Comparison of ENCODE assay signal across 8 mouse cellular contexts in genomic region chr12:80642725-80643692, GRCm38 (mm10). TPM values are rescaled to one million over a fixed set of nuclear protein-coding genes. Genes with fewer than 3 reads are reported as not detected.
DNase-seq lines count a peak whose midpoint lies in the region; ATAC-seq lines count a peak whose summit lies in the region.

No protein-coding gene starts in this region.

- no peak; the same call in 1 of the 2 replicates for ATAC-seq in limb, embryonic 11.5 days (ENCODE audit: insufficient number of reproducible peaks, low FRiP score, low TSS enrichment, low read depth)
- peak; percentile 74 for ATAC-seq in midbrain, embryonic 11.5 days (ENCODE audit: low FRiP score)

- no peaks in the 10 kb centered on the region for H3K9me3 ChIP-seq in limb, embryonic 11.5 days (ENCODE audit: control insufficient read depth, low read length)
- no peaks in the 10 kb centered on the region for H3K9me3 ChIP-seq in midbrain, embryonic 11.5 days (ENCODE audit: control insufficient read depth, low read length)

- peak overlapping the region; percentile 70 for H3K4me2 ChIP-seq in limb, embryonic 11.5 days (ENCODE audit: low read depth, severe bottlenecking)
- peak overlapping the region; percentile 85 for H3K4me2 ChIP-seq in midbrain, embryonic 11.5 days

- H3K27me3 ChIP-seq in limb, embryonic 11.5 days (ENCODE audit: control insufficient read depth, insufficient read depth, low read length), result no peaks in the 10 kb centered on the region
- no peaks in the 10 kb centered on the region for H3K27me3 ChIP-seq in midbrain, embryonic 11.5 days (ENCODE audit: control insufficient read depth, insufficient read depth, low read length)

- WGBS in limb, embryonic 11.5 days, result 3% methylated on average over 46 of the region's 48 CpGs
- WGBS in midbrain, embryonic 11.5 days, result 2% methylated on average over 48 of the region's 48 CpGs

- peak; percentile 60 for DNase-seq in 3134 (ENCODE audit: extremely low read depth, insufficient read length, low spot score)
- DNase-seq in WW6 (ENCODE audit: low read depth, low spot score), result peak; percentile 81
- DNase-seq in cerebellum, postnatal 25 days, result peak; percentile 45 to 68
- peak; percentile 9 to 17 for DNase-seq in frontal cortex, postnatal 25 days (ENCODE audit: low spot score in 2 of 2)
- peak; percentile 35 for DNase-seq in hindlimb bud, embryonic 11.5 days (ENCODE audit: extremely low spot score, low read depth, low spot score)
- DNase-seq in limb, embryonic 11.5 days (ENCODE audit: low spot score), result peak; percentile 85
- DNase-seq in midbrain, embryonic 11.5 days (ENCODE audit: low spot score, missing footprints), result peak; percentile 95
- peak; percentile 82 to 89 for DNase-seq in spleen, postnatal 4 days (ENCODE audit: low spot score in 2 of 2)

- H3K9ac ChIP-seq in limb, embryonic 11.5 days (ENCODE audit: low read length), result peak overlapping the region; percentile 96
- peak overlapping the region; percentile 97 for H3K9ac ChIP-seq in midbrain, embryonic 11.5 days (ENCODE audit: low read length)

- H3K27ac ChIP-seq in limb, embryonic 11.5 days (replicated peaks; ENCODE audit: low read depth, low read length), result peak overlapping the region; percentile 76
- peak overlapping the region; percentile 71 for H3K27ac ChIP-seq in midbrain, embryonic 11.5 days (ENCODE audit: low read depth, low read length)

- H3K4me3 ChIP-seq in limb, embryonic 11.5 days (ENCODE audit: low read depth, low read length), result peak overlapping the region; percentile 98
- H3K4me3 ChIP-seq in midbrain, embryonic 11.5 days (ENCODE audit: low read depth, low read length), result peak overlapping the region; percentile 99

- peaks cover 8% of the 10 kb centered on the region for H3K4me1 ChIP-seq in limb, embryonic 11.5 days (ENCODE audit: control insufficient read depth, insufficient read depth, low read length)
- peaks cover 21% of the 10 kb centered on the region for H3K4me1 ChIP-seq in midbrain, embryonic 11.5 days (ENCODE audit: control insufficient read depth, insufficient read depth, low read length)

- H3K36me3 ChIP-seq in limb, embryonic 11.5 days (ENCODE audit: control insufficient read depth, insufficient read depth, low read length), result peaks cover 8% of the 10 kb centered on the region
- peaks cover 14% of the 10 kb centered on the region for H3K36me3 ChIP-seq in midbrain, embryonic 11.5 days (ENCODE audit: control insufficient read depth, insufficient read depth, low read length)

RNA-seq across cellular contexts. Expression of gene Slc39a9, which starts 0.7 kb away (rescaled TPM):
- 23.8 and 27.4 TPM in 2 replicates for polyA plus RNA-seq in limb, embryonic 11.5 days (2014; fragmentation: Nextera tagmentation; extraction: Ambion mirVana)
- polyA plus RNA-seq in midbrain, embryonic 11.5 days (2014; fragmentation: Nextera tagmentation; extraction: Ambion mirVana), result 29.8 and 30.4 TPM in 2 replicates

RNA-seq across cellular contexts. Expression of gene Erh, which starts 1.1 kb away (rescaled TPM):
- polyA plus RNA-seq in limb, embryonic 11.5 days (2014; fragmentation: Nextera tagmentation; extraction: Ambion mirVana), result 380 and 400 TPM in 2 replicates
- polyA plus RNA-seq in midbrain, embryonic 11.5 days (2014; fragmentation: Nextera tagmentation; extraction: Ambion mirVana), result 361 and 378 TPM in 2 replicates

RNA-seq across cellular contexts. Expression of gene Plekhd1, which starts 49.4 kb away (rescaled TPM):
- 0.17 TPM in 1 of 2 replicates, not detected in the other for polyA plus RNA-seq in limb, embryonic 11.5 days (2014; fragmentation: Nextera tagmentation; extraction: Ambion mirVana)
- polyA plus RNA-seq in midbrain, embryonic 11.5 days (2014; fragmentation: Nextera tagmentation; extraction: Ambion mirVana), result 1.1 and 1.4 TPM in 2 replicates

Comparison
In these comparisons a context has a peak if more than half of its experiments do, and no peak if none do; other contexts are left out.
1. DNase-seq: peak in every context shown above with its lines; median percentile 95 in midbrain, embryonic 11.5 days; 86 in spleen, postnatal 4 days; 85 in limb, embryonic 11.5 days; 81 in WW6; 60 in 3134; 56 in cerebellum, postnatal 25 days; 35 in hindlimb bud, embryonic 11.5 days; 13 in frontal cortex, postnatal 25 days.